Mouse (Mus musculus) E14TG2a.4 (cell line): ENCODE results near the gene Slc7a4.

Experiments
- H3K27me3 ChIP-seq: 2 replicates; pipeline ENCODE4 v1.6.1; 2014; ENCODE audit warnings: low read length, control low read depth; ENCODE audit not compliant: insufficient read depth
- H3K36me3 ChIP-seq: 2 replicates; pipeline ENCODE4 v1.6.1; 2014; ENCODE audit warnings: low read length, control low read depth; ENCODE audit not compliant: insufficient read depth
- H3K4me1 ChIP-seq: replicated peaks from 2 replicates; pipeline ENCODE4 v1.6.1; 2014; ENCODE audit warnings: low read depth, low read length, control low read depth
- H3K4me3 ChIP-seq: replicated peaks from 2 replicates; pipeline ENCODE4 v1.5.1; 2014; ENCODE audit warnings: mild to moderate bottlenecking, low read length
- H3K9me3 ChIP-seq: 2 replicates; pipeline ENCODE4 v1.6.1; 2014; ENCODE audit warnings: low read length, control low read depth
- CTCF ChIP-seq: conservative IDR thresholded peaks from 2 replicates; pipeline ENCODE4 v1.5.1; 2014; ENCODE audit warnings: low read length
- NANOG ChIP-seq: IDR thresholded peaks from 2 replicates; pipeline ENCODE4 v1.6.1; 2014; ENCODE audit warnings: borderline replicate concordance, low read length, mixed read lengths
- POU5F1 ChIP-seq: IDR thresholded peaks from 2 replicates; pipeline ENCODE4 v1.6.1; 2014; ENCODE audit warnings: low read length, borderline replicate concordance

Slc7a4 gene

GRCm38 (mm10) chr16:17532676-17533329 is 50.2 kb downstream of the Slc7a4 start:
- TF ChIP-seq NANOG (no peak), POU5F1 (no peak), CTCF (no peak)
- Histone ChIP-seq H3K27me3 (no peaks in the 10 kb centered on the region; the same call in 1 of the 2 replicates), H3K4me3 (peak overlapping the region; percentile 87), H3K9me3 (no peaks in the 10 kb centered on the region), H3K4me1 (peaks cover 48% of the 10 kb centered on the region), H3K36me3 (peaks cover 12% of the 10 kb centered on the region)

- Histone ChIP-seq H3K27me3 (no peaks in the 10 kb centered on the region; the same call in 1 of the 2 replicates), H3K4me3 (peak overlapping the region; percentile 87), H3K4me1 (peaks cover 52% of the 10 kb centered on the region), H3K36me3 (peaks cover 17% of the 10 kb centered on the region), H3K9me3 (no peaks in the 10 kb centered on the region)
- TF ChIP-seq CTCF (0 out of 2 replicates have a peak, but pooled peaks have one; percentile 7), NANOG (no peak), POU5F1 (no peak)
Observed at GRCm38 (mm10) chr16:17532271-17532670, 50.7 kb downstream of the Slc7a4 start.

DNA sequence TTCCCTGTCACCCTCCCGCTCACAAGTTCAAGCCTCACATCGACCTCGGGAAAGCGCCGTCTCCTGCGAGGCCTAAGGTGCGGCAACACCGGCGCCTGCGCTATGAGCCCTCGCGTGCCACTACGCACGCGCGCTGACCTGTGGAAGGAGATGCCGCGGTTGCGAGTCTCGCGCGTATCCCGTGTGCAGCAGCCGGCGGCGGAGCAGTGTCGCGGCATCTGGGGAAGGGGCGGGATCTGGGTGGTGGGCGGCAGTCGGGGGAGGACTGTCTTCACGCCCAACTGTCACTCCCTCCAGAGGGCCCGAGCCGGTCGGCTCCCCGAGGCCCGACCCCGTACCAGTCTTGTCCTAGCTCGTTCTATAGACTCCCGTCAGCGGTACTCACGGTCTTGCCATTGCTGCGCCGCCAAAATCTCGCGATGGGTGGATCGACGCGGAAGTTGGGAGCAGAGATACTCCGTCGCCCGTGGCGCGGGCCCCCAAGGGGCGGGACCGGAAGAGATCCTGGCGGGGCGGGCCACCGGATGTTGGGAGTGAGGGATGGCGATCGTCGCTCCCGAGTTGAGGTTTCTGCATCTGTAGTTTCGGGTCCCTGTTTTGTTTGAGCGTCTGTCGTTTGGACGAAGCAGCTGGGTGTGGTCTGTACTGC is 52.2 kb downstream of the Slc7a4 start, which contains the start of gene Thap7:
TSS of gene Thap7 (minus strand) at position 497 of the 649 bp plus-strand sequence.
- H3K9me3 ChIP-seq: no peaks in the 10 kb centered on the region
- H3K4me1 ChIP-seq: peaks cover 52% of the 10 kb centered on the region
- H3K4me3 ChIP-seq: peak within 1 kb of the TSS; percentile 87
- H3K27me3 ChIP-seq: no peaks in the 10 kb centered on the region; the same call in 1 of the 2 replicates
- TF ChIP-seq POU5F1 (no peak), CTCF (no peak), NANOG (no peak)
- H3K36me3 ChIP-seq: peaks cover 32% of the 10 kb centered on the region

GRCm38 (mm10) chr16:17529981-17530586 is 52.9 kb downstream of the Slc7a4 start:
- Histone ChIP-seq H3K4me3 (peak overlapping the region; percentile 87), H3K36me3 (peaks cover 39% of the 10 kb centered on the region), H3K9me3 (no peaks in the 10 kb centered on the region), H3K27me3 (no peaks in the 10 kb centered on the region; the same call in 1 of the 2 replicates), H3K4me1 (peaks cover 52% of the 10 kb centered on the region)
- no peak for TF ChIP-seq CTCF
- TF ChIP-seq POU5F1: no peak
- TF ChIP-seq NANOG: no peak

- TF ChIP-seq CTCF (no peak), NANOG (no peak), POU5F1 (no peak)
- peaks cover 52% of the 10 kb centered on the region for H3K4me1 ChIP-seq
Observed at GRCm38 (mm10) chr16:17528276-17528675, 54.7 kb downstream of the Slc7a4 start.

DNA sequence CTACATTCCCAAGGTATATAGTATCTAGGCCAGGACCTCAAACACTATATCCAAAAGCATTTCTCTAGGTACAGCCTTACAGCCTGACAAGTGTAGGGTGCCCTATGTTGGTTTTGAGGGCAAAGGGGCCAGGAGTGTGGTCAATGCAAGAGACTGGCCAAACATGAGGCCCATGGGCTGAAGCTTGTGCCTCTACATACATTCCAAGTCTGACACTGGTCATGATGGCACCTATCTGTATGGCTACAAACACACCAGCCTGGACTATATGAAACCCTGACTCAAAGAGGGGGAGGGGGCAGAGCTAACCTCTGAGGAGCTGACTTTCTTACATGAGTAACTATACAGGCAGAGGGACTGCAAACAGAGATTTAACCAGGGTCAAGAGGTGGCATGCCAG is 55.4 kb downstream of the Slc7a4 start:
- H3K36me3 ChIP-seq: peaks cover 62% of the 10 kb centered on the region
- H3K27me3 ChIP-seq: no peaks in the 10 kb centered on the region; the same call in 1 of the 2 replicates
- no peak for TF ChIP-seq CTCF
- H3K4me3 ChIP-seq: no peak overlapping the region
- H3K4me1 ChIP-seq: peaks cover 46% of the 10 kb centered on the region
- no peaks in the 10 kb centered on the region for H3K9me3 ChIP-seq

More at GRCm38 (mm10) chr16:17528276-17528675, 54.7 kb downstream of the Slc7a4 start:
- Histone ChIP-seq H3K4me3 (peak overlapping the region; percentile 48), H3K27me3 (no peaks in the 10 kb centered on the region; the same call in 1 of the 2 replicates), H3K9me3 (no peaks in the 10 kb centered on the region), H3K36me3 (peaks cover 55% of the 10 kb centered on the region)

GRCm38 (mm10) chr16:17526223-17526622 is 56.8 kb downstream of the Slc7a4 start:
- TF ChIP-seq NANOG (no peak), CTCF (no peak), POU5F1 (no peak)
- Histone ChIP-seq H3K36me3 (peaks cover 76% of the 10 kb centered on the region), H3K4me1 (peaks cover 32% of the 10 kb centered on the region), H3K9me3 (no peaks in the 10 kb centered on the region), H3K27me3 (no peaks in the 10 kb centered on the region; the same call in 1 of the 2 replicates), H3K4me3 (no peak overlapping the region)

GRCm38 (mm10) chr16:17525524-17525923 is 57.5 kb downstream of the Slc7a4 start:
- Histone ChIP-seq H3K4me3 (no peak overlapping the region), H3K27me3 (no peaks in the 10 kb centered on the region; the same call in 1 of the 2 replicates), H3K9me3 (no peaks in the 10 kb centered on the region), H3K36me3 (peaks cover 83% of the 10 kb centered on the region), H3K4me1 (peaks cover 31% of the 10 kb centered on the region)
- TF ChIP-seq NANOG: no peak
- TF ChIP-seq POU5F1: no peak
- TF ChIP-seq CTCF: no peak
